Mouse (Mus musculus) ES-E14 (cell line): ENCODE measurements at regions not wholly inside any gene's neighbourhood (a gene's known extent, or its start where the extent isn't known, plus 50 kb on each side); places are given as distances from the start of the nearest gene placed in this dataset.

Experiments
- DNase-seq: peaks from one replicate; pipeline ENCODE4 v3.0.0-alpha.2; 2013; ENCODE audit warnings: low read depth, low spot score
- H3K27ac ChIP-seq: 2 replicates; pipeline ENCODE4 v1.5.1; 2012; ENCODE audit warnings: low read depth, mild to moderate bottlenecking, low read length, moderate library complexity, mixed read lengths; ENCODE audit not compliant: poor library complexity, insufficient read depth, severe bottlenecking
- H3K36me3 ChIP-seq: 2 replicates; pipeline ENCODE4 v1.6.1; 2012; ENCODE audit warnings: mild to moderate bottlenecking, low read length, moderate library complexity, mixed read lengths; ENCODE audit not compliant: control insufficient read depth, poor library complexity, insufficient read depth, severe bottlenecking
- H3K4me1 ChIP-seq, 2 experiments: fragments of 150-350 bp in 1 of 2; sonication (generic) in 1 of 2; 2 replicates each; pipeline ENCODE4 v1.6.1; 2012; ENCODE audit warnings: low read length in 2 of 2, mild to moderate bottlenecking in 1 of 2, mixed read lengths in 1 of 2; ENCODE audit not compliant: control insufficient read depth in 2 of 2, insufficient read depth in 2 of 2, poor library complexity in 1 of 2
- H3K4me3 ChIP-seq, 2 experiments: fragments of 150-350 bp in 1 of 2; sonication (generic) in 1 of 2; 2 replicates each; pipeline ENCODE4 v1.5.1; 2012; ENCODE audit warnings: low read length in 2 of 2, low read depth in 1 of 2, mild to moderate bottlenecking in 1 of 2, mixed read lengths in 1 of 2; ENCODE audit not compliant: insufficient read depth in 1 of 2, poor library complexity in 1 of 2, severe bottlenecking in 1 of 2
- H3K9ac ChIP-seq: 2 replicates; pipeline ENCODE4 v1.6.1; 2012; ENCODE audit warnings: low read depth, mild to moderate bottlenecking, low read length, mixed read lengths; ENCODE audit not compliant: poor library complexity, insufficient read depth, severe bottlenecking
- H3K9me3 ChIP-seq: fragments of 150-350 bp; sonication (generic); 2 replicates; pipeline ENCODE4 v1.6.1; 2012; ENCODE audit warnings: low read depth, mild to moderate bottlenecking, low read length; ENCODE audit not compliant: control insufficient read depth, insufficient read depth
- CHD2 ChIP-seq: IDR thresholded peaks from 2 replicates; pipeline ENCODE4 v1.6.1; 2014; ENCODE audit warnings: mild to moderate bottlenecking, low read depth, low read length, inconsistent platforms
- HCFC1 ChIP-seq: IDR thresholded peaks from 2 replicates; pipeline ENCODE4 v1.6.1; 2012; ENCODE audit warnings: low read length, inconsistent platforms, borderline replicate concordance; ENCODE audit not compliant: insufficient read depth
- MAFK ChIP-seq: IDR thresholded peaks from 2 replicates; pipeline ENCODE4 v1.6.1; 2014; ENCODE audit warnings: mild to moderate bottlenecking, low read depth, low read length, inconsistent platforms; ENCODE audit not compliant: insufficient read depth
- ZC3H11A ChIP-seq: IDR thresholded peaks from 2 replicates; pipeline ENCODE4 v1.6.1; 2012; ENCODE audit warnings: low read depth, mild to moderate bottlenecking, inconsistent platforms, low read length, borderline replicate concordance
- ZNF384 ChIP-seq: IDR thresholded peaks from 2 replicates; pipeline ENCODE4 v1.6.1; 2012; ENCODE audit warnings: low read depth, low read length, inconsistent platforms
- in situ Hi-C, 2 experiments: fragments of 600-800 bp; cut with MboI; formaldehyde crosslinking; loops; one replicate each; pipeline ENCODE4 v1.15.1; 2025; ENCODE audit warnings: low sequenced_read_pairs in 2 of 2, inconsistent platforms in 1 of 2; ENCODE audit not compliant: unreplicated experiment in 2 of 2

DNA sequence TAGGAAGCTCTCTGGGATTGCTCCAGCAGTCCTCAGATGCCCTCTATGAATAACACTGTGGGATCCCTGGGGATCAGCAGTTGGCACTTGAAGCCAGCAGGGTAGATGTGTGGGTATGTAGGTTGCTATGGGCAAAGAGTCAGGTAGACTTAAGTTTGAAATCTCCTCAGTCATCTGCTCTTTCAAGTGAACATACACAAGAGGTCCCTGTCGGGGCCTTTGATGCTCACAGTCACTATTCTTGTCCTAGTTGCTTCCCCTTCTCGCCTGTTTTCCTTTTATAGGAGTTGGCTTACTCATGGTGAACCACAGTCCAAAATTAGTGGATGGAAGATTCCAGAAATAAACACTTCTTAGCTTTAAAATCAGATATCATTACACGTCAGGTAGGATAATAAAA lies 92.2 kb upstream of the Bod1 start:
- no peak overlapping the region for H3K9ac ChIP-seq
- no peak for DNase-seq
- peaks cover 0 to 2% of the 10 kb centered on the region in 2 experiments; a peak in 1 of 4 replicates for H3K4me1 ChIP-seq
- H3K4me3 ChIP-seq, result no peak overlapping the region
- TF ChIP-seq ZC3H11A (no peak), ZNF384 (no peak), CHD2 (no peak), MAFK (no peak), HCFC1 (no peak)
- no peaks in the 10 kb centered on the region for H3K9me3 ChIP-seq
- no peaks in the 10 kb centered on the region for H3K36me3 ChIP-seq
- in situ Hi-C loops, result no loop called here
- no peak overlapping the region for H3K27ac ChIP-seq

DNA sequence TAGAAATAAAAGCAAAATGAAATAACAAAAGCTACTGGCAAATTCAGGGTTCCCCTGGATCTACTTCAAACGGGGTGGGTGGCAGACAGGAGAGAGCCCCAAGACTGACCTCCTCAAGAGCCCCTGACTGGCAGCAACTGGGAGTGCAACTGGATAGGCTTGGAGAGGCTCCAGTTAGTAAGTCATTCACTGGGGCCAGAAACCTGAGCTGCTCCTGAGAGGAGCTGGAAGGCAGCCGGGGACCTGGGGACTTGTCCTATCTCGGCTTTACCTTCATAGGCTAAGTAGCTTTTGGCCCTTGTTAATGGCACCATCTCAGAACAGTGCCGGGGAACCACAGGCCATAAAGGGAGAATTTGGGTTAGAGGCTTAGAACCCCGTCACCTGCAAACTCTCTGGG lies 94.6 kb upstream of the Bod1 start:
- in situ Hi-C loops, result no loop called here
- H3K9me3 ChIP-seq, result no peaks in the 10 kb centered on the region

DNA sequence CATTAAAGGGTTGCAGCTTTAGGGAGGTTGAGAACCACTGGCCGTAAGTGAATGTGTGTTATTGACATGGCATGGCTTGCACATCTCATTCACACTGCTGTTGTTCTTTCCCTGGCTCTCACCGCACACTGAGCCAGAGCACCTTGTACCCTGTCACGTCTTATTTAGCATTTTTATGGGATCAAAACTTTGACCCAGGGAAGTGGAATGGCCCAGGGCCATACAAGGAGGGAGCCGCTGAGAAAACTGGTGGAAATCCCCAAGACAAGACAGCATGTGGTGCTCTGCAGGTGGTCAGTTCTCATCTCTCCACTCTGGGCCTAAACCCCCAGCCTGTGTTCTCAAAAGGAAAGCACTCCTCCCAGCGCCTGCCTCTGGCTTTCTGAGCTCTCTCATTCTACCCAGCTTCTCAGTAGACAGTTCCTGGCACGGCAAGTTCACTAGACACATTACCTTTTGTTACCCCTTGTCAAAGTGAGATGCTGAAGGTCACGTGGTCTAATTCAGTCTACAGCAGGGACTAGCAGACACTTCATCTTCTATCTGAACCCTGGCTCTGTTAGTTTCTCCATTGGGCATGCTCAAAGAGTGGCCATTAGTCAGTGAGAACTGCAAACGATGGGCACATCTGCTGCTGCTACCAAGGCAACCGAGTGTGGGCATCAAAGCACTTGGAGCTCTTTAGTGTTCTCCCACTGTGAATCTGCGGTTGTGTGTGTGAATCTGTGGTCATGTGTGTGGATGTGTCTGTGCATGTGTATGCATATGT lies 96.2 kb upstream of the Bod1 start:
- in situ Hi-C loops, result no loop called here
- no peak overlapping the region for H3K27ac ChIP-seq
- TF ChIP-seq ZNF384 (no peak), HCFC1 (no peak), CHD2 (no peak), ZC3H11A (no peak), MAFK (no peak)
- peaks cover 3% of the 10 kb centered on the region; the same call in 1 of the 2 replicates for H3K9me3 ChIP-seq
- no peak overlapping the region for H3K9ac ChIP-seq
- H3K4me1 ChIP-seq, result peaks cover 0 to 2% of the 10 kb centered on the region in 2 experiments; a peak in 1 of 4 replicates
- no peak for DNase-seq
- no peaks in the 10 kb centered on the region for H3K36me3 ChIP-seq
- no peak overlapping the region for H3K4me3 ChIP-seq

More for the DNA sequence above, 94.6 kb upstream of the Bod1 start:
- Histone ChIP-seq H3K36me3 (no peaks in the 10 kb centered on the region), H3K27ac (no peak overlapping the region), H3K4me1 (peaks cover 0 to 2% of the 10 kb centered on the region in 2 experiments; a peak in 1 of 4 replicates), H3K4me3 (no peak overlapping the region), H3K9ac (no peak overlapping the region)
- no peak for TF ChIP-seq HCFC1
- no peak for TF ChIP-seq ZC3H11A
- TF ChIP-seq MAFK, result no peak
- no peak for TF ChIP-seq CHD2
- TF ChIP-seq ZNF384, result no peak
- no peak for DNase-seq

DNA sequence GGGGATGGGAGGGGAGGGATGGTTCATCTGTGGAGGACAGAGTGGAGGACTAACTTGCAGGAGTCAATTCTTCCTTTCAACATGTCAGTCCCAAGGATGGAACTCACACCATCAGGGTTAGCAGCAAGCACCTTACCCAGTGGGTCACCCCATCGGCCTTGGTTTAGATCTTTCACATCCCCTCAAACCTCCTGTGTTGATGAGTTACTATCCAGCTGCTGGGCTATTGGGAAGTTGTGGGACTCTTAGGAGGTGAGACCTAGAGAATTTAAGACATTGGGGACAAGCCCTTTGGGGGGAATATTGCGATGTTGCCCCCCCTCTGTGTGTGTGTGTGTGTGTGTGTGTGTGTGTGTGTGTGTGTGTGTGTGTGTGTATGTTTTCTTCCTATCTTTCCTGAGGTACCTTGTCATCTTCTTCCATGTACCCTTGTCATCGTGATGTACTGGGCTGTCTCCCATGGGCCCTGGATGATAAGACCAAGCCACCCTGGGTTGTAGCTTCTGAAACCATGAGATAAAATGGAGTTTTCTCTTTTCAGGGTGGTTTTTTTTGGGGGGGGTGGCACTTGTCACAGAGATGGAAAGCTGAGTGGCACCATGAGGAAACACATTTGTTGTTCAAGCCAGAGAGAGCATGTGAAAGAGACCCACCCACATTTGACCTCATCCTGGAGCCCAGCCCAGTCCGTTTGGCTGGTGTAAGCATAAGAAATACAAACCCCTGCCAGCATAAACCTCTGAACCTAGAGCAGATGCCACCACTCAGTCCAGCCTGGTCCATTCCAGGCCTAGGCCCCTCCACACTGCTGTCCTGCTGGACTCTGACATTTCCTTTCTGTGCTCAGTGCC lies 98.3 kb upstream of the Bod1 start:
- H3K4me3 ChIP-seq, result no peak overlapping the region
- in situ Hi-C loops, result no loop called here
- no peak for DNase-seq

More for the DNA sequence above, 98.3 kb upstream of the Bod1 start:
- H3K36me3 ChIP-seq, result no peaks in the 10 kb centered on the region; the same call in 1 of the 2 replicates
- no peak overlapping the region for H3K27ac ChIP-seq
- TF ChIP-seq HCFC1 (no peak), ZC3H11A (no peak), CHD2 (no peak), MAFK (no peak), ZNF384 (no peak)
- peaks cover 7% of the 10 kb centered on the region for H3K9me3 ChIP-seq
- no peak overlapping the region for H3K9ac ChIP-seq
- no peaks in the 10 kb centered on the region for H3K4me1 ChIP-seq
